Mouse (Mus musculus): ENCODE results near the gene Dennd6b. TPM values are rescaled to one million over a fixed set of nuclear protein-coding genes. Genes with fewer than 3 reads are reported as not detected.

The Dennd6b gene
- polyA plus RNA-seq, 1 experiment = 137 TPM

DNA sequence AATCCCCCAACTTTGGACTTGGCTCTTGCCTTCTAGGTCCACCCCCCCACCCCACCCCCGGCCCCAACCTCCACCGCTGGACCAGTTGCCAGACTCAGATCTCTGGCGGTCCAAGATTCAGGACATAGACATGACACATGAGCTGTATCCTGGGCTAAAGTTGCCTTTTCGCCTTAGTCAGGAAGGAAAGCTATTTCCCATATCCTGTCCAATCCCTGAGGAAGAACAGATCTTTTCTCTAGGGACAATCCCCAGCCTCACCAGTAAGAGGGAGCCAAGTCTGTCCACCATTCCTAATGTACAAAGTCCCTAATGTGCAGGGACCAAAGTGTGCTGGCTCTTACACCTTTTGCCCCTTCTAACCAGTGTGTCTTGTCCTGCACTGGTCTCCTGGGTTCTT, 54.4 kb downstream of the Dennd6b start:
- TF ChIP-seq CTCF (IDR thresholded peaks at IDR 0.05; ENCODE audit: extremely low read depth, insufficient read depth, low read length) (no peak), POLR2A (IDR thresholded peaks at IDR 0.05; ENCODE audit: extremely low read depth, insufficient read depth, low read length) (no peak)
- Histone ChIP-seq H3K4me1 (ENCODE audit: control insufficient read depth, insufficient read depth, low read length) (peaks cover 7% of the 10 kb centered on the region), H3K4me3 (ENCODE audit: insufficient read depth, low read length) (no peak overlapping the region), H3K27ac (ENCODE audit: insufficient read depth, low read length) (no peak overlapping the region)

- H3K4me3 ChIP-seq (ENCODE audit: insufficient read depth, low read length) = no peak overlapping the region
- H3K4me1 ChIP-seq (ENCODE audit: control insufficient read depth, insufficient read depth, low read length) = peaks cover 7% of the 10 kb centered on the region
- H3K27ac ChIP-seq (ENCODE audit: insufficient read depth, low read length) = no peak overlapping the region
- no peak for TF ChIP-seq POLR2A (IDR thresholded peaks at IDR 0.05; ENCODE audit: extremely low read depth, insufficient read depth, low read length)
- no peak for TF ChIP-seq CTCF (IDR thresholded peaks at IDR 0.05; ENCODE audit: extremely low read depth, insufficient read depth, low read length)
Observed at GRCm38 (mm10) chr15:89141443-89141842, 54.9 kb downstream of the Dennd6b start.

GRCm38 (mm10) chr15:89140659-89141252, 55.5 kb downstream of the Dennd6b start, which contains the start of gene Mapk12:
Gene Mapk12 (minus strand): TSS chr15:89140703.
- TF ChIP-seq CTCF (IDR thresholded peaks at IDR 0.05; ENCODE audit: extremely low read depth, insufficient read depth, low read length) = no peak
- no peak for TF ChIP-seq POLR2A (IDR thresholded peaks at IDR 0.05; ENCODE audit: extremely low read depth, insufficient read depth, low read length)
- Histone ChIP-seq H3K4me1 (ENCODE audit: control insufficient read depth, insufficient read depth, low read length) (peaks cover 5% of the 10 kb centered on the region), H3K4me3 (ENCODE audit: insufficient read depth, low read length) (peak within 1 kb of the TSS; percentile 15), H3K27ac (ENCODE audit: insufficient read depth, low read length) (no peak within 1 kb of the TSS)

DNA sequence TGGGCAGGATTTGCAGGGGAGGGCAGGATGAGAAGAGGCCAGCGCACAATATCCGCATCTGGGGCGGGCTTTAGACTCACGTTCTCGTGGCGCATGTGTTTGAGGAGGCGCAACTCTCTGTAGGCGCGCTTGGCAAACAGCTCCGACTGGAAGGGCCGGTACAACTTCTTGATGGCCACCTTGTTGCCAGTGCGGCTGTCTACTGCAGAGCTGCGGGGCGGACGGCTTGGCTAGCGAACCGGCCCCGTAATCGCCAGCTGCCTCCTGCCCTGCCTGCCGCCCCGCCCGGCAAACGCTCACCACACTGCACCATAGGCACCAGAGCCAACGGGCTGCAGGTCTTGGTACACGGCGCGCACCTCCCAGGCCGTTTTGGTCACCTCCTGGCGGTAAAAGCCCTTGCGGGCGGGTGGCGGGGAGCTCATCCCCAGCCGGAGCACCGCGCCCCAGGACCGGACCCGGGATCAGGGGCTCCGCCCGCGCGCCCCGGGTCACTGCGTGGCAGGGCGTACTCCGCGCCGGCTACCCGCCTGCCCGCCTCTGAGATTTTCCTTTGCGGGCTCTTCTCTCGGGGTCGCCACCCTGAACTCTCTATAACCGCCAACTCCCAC, 56.1 kb downstream of the Dennd6b start:
- TF ChIP-seq POLR2A (IDR thresholded peaks at IDR 0.05; ENCODE audit: extremely low read depth, insufficient read depth, low read length) = 0 out of 2 replicates have a peak, but pooled peaks have one; percentile 16
- no peak for TF ChIP-seq CTCF (IDR thresholded peaks at IDR 0.05; ENCODE audit: extremely low read depth, insufficient read depth, low read length)
- peaks cover 5% of the 10 kb centered on the region; the same call in 1 of the 2 replicates for H3K4me1 ChIP-seq (ENCODE audit: control insufficient read depth, insufficient read depth, low read length)
- H3K27ac ChIP-seq (ENCODE audit: insufficient read depth, low read length) = no peak overlapping the region
- peak overlapping the region; percentile 15 for H3K4me3 ChIP-seq (ENCODE audit: insufficient read depth, low read length)

- no peak overlapping the region for H3K4me3 ChIP-seq (ENCODE audit: insufficient read depth, low read length)
- H3K4me1 ChIP-seq (ENCODE audit: control insufficient read depth, insufficient read depth, low read length) = peaks cover 5% of the 10 kb centered on the region; the same call in 1 of the 2 replicates
- H3K27ac ChIP-seq (ENCODE audit: insufficient read depth, low read length) = no peak overlapping the region
- TF ChIP-seq CTCF (IDR thresholded peaks at IDR 0.05; ENCODE audit: extremely low read depth, insufficient read depth, low read length) = no peak
- TF ChIP-seq POLR2A (IDR thresholded peaks at IDR 0.05; ENCODE audit: extremely low read depth, insufficient read depth, low read length) = no peak
Observed at GRCm38 (mm10) chr15:89138531-89138930, 57.8 kb downstream of the Dennd6b start.

DNA sequence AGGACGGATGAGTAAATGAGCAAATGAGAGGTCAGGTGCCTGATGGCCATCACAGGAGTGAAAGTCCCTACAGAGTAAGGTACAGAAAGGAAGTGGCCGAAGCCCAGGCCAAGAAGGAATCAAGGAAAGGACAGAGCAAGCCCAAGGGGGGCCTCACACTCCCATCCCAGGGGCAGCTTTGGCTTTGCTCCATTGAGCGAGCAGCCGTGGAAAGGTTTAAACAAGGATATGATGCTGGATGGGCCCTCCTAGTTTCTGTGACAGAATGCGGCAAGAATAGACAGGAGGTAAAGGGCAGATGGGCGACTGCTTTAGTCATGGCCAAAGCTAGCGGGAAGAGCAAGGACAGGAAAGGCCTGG, 58.3 kb downstream of the Dennd6b start:
- H3K4me1 ChIP-seq (ENCODE audit: control insufficient read depth, insufficient read depth, low read length) = peaks cover 5% of the 10 kb centered on the region; the same call in 1 of the 2 replicates
- no peak overlapping the region for H3K27ac ChIP-seq (ENCODE audit: insufficient read depth, low read length)
- TF ChIP-seq CTCF (IDR thresholded peaks at IDR 0.05; ENCODE audit: extremely low read depth, insufficient read depth, low read length) = no peak
- TF ChIP-seq POLR2A (IDR thresholded peaks at IDR 0.05; ENCODE audit: extremely low read depth, insufficient read depth, low read length) = no peak
- H3K4me3 ChIP-seq (ENCODE audit: insufficient read depth, low read length) = no peak overlapping the region

DNA sequence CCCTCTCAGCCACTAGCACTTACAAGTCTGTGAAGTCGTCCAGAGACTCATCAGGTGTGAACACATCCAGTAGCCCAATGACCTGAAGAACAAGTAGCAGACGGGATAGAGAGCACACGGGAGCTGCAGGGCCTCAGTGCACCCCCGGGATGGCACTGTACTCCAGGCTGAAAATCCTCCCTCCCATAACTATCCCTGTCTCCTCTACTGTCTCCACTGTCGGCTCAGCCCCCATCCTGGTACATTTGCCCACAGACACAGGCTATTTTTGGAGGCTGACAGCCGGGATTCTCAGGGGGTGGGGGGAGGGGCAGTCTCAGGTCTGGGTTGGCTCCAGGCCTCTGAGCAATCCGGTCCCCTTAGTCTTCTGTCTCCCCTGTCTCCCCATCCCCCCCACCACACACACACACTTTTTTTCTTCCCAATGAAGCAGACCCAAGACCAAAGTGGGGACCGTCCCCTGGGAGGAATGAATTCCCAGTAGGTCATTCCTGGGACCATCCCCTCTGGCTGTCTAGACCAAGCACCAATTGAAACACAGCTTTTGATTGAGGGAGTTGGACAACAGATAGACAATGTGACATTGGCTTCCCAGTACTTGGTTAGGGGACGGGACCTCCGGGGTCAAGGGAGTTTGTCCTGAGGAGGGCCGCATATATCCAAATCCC, 58.8 kb downstream of the Dennd6b start:
- TF ChIP-seq POLR2A (IDR thresholded peaks at IDR 0.05; ENCODE audit: extremely low read depth, insufficient read depth, low read length) (no peak), CTCF (IDR thresholded peaks at IDR 0.05; ENCODE audit: extremely low read depth, insufficient read depth, low read length) (no peak)
- H3K4me1 ChIP-seq (ENCODE audit: control insufficient read depth, insufficient read depth, low read length) = peaks cover 5% of the 10 kb centered on the region; the same call in 1 of the 2 replicates
- no peak overlapping the region for H3K4me3 ChIP-seq (ENCODE audit: insufficient read depth, low read length)
- no peak overlapping the region for H3K27ac ChIP-seq (ENCODE audit: insufficient read depth, low read length)

DNA sequence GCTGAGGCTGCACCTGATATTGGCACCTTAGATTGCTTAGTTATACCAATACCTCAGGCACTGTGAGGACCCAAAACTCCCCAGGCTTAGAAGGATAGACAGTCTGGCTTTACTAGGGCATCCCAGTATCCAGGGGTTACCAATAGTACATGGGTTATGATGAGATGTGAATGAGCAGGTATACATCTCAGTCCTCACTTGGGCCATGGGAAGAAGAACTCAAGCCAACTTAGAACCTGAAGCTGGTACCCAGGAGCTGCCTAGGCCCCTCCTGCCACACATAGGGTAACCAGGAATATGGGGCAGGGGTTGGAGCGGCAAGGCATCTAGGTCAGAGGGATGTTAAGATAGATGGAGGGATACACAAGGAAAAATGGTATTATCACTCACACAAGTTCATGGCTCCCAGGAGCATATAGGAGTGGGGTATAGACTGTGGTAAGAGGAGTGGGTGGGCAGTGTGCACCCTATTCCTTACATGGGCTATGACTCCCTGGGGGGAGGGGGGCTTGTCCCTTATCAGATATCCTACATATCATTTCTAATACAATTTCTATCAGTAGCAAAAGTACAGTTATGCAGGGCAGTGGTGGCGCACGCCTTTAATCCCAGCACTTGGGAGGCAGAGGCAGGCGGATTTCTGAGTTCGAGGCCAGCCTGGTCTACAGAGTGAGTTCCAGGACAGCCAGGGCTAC, 59.7 kb downstream of the Dennd6b start:
- H3K27ac ChIP-seq (ENCODE audit: insufficient read depth, low read length) = no peak overlapping the region
- peaks cover 5% of the 10 kb centered on the region; the same call in 1 of the 2 replicates for H3K4me1 ChIP-seq (ENCODE audit: control insufficient read depth, insufficient read depth, low read length)
- TF ChIP-seq CTCF (IDR thresholded peaks at IDR 0.05; ENCODE audit: extremely low read depth, insufficient read depth, low read length) (no peak), POLR2A (IDR thresholded peaks at IDR 0.05; ENCODE audit: extremely low read depth, insufficient read depth, low read length) (no peak)
- no peak overlapping the region for H3K4me3 ChIP-seq (ENCODE audit: insufficient read depth, low read length)

Other genes starting within 250 kb of the Dennd6b start
- gene Ttll8, start 242.1 kb downstream of the Dennd6b start, polyA plus RNA-seq (2012; rRNA removed) = 1.6 and 2.2 TPM in 2 replicates
- gene Mlc1, start 217.5 kb downstream of the Dennd6b start, polyA plus RNA-seq (2012; rRNA removed) = 155 and 162 TPM in 2 replicates
- not detected in 2 replicates for gene Mov10l1, start 213.6 kb downstream of the Dennd6b start, polyA plus RNA-seq (2012; rRNA removed)
- 105 and 116 TPM in 2 replicates for gene Panx2, start 136.8 kb downstream of the Dennd6b start, polyA plus RNA-seq (2012; rRNA removed)
- gene Trabd, start 121.4 kb downstream of the Dennd6b start, polyA plus RNA-seq (2012; rRNA removed) = 18.5 and 19.9 TPM in 2 replicates
- 37.1 and 38.5 TPM in 2 replicates for gene Selenoo, start 107.4 kb downstream of the Dennd6b start, polyA plus RNA-seq (2012; rRNA removed)
- 31.8 and 34.1 TPM in 2 replicates for gene Tubgcp6, start 73.4 kb downstream of the Dennd6b start, polyA plus RNA-seq (2012; rRNA removed)
- gene Hdac10, start 67.8 kb downstream of the Dennd6b start, polyA plus RNA-seq (2012; rRNA removed) = 31.3 and 36.0 TPM in 2 replicates
- 21.0 and 22.3 TPM in 2 replicates for gene Mapk12, start 55.8 kb downstream of the Dennd6b start, polyA plus RNA-seq (2012; rRNA removed)
- gene Mapk11, start 46.9 kb downstream of the Dennd6b start, polyA plus RNA-seq (2012; rRNA removed) = 91.5 and 93.7 TPM in 2 replicates
- 51.0 and 52.9 TPM in 2 replicates for gene Plxnb2, start 15.7 kb downstream of the Dennd6b start, polyA plus RNA-seq (2012; rRNA removed)
- 119 and 135 TPM in 2 replicates for gene Ppp6r2, start 15.1 kb upstream of the Dennd6b start, polyA plus RNA-seq (2012; rRNA removed)
- gene Sbf1, start 118.8 kb upstream of the Dennd6b start, polyA plus RNA-seq (2012; rRNA removed) = 264 and 276 TPM in 2 replicates
- gene Adm2, start 126.2 kb upstream of the Dennd6b start, polyA plus RNA-seq (2012; rRNA removed) = not detected in 2 replicates
- gene Miox, start 137.9 kb upstream of the Dennd6b start, polyA plus RNA-seq (2012; rRNA removed) = not detected in 2 replicates
- gene Lmf2, start 159.2 kb upstream of the Dennd6b start, polyA plus RNA-seq (2012; rRNA removed) = 12.8 and 13.5 TPM in 2 replicates
- gene Ncaph2, start 159.2 kb upstream of the Dennd6b start, polyA plus RNA-seq (2012; rRNA removed) = 119 TPM in 2 replicates
- 35.2 and 36.9 TPM in 2 replicates for gene Sco2, start 177.3 kb upstream of the Dennd6b start, polyA plus RNA-seq (2012; rRNA removed)
- gene Tymp, start 180.5 kb upstream of the Dennd6b start, polyA plus RNA-seq (2012; rRNA removed) = 3.1 and 3.7 TPM in 2 replicates
- gene Odf3b, start 182.8 kb upstream of the Dennd6b start, polyA plus RNA-seq (2012; rRNA removed) = 5.4 and 5.6 TPM in 2 replicates
- gene Klhdc7b, start 188.4 kb upstream of the Dennd6b start, polyA plus RNA-seq (2012; rRNA removed) = 0.71 and 0.85 TPM in 2 replicates
- 0.33 TPM in 1 of 2 replicates, not detected in the other for gene Syce3, start 214.0 kb upstream of the Dennd6b start, polyA plus RNA-seq (2012; rRNA removed)
- gene Cpt1b, start 229.4 kb upstream of the Dennd6b start, polyA plus RNA-seq (2012; rRNA removed) = 2.5 and 2.7 TPM in 2 replicates
- gene C730034F03Rik, start 233.1 kb upstream of the Dennd6b start, polyA plus RNA-seq (2012; rRNA removed) = 2.8 and 3.2 TPM in 2 replicates
- 0.08 and 0.21 TPM in 2 replicates for gene Gm44502, start 233.2 kb upstream of the Dennd6b start, polyA plus RNA-seq (2012; rRNA removed)
- 60.0 and 66.7 TPM in 2 replicates for gene Chkb, start 233.4 kb upstream of the Dennd6b start, polyA plus RNA-seq (2012; rRNA removed)